Mouse (Mus musculus) limb, embryonic 10.5 days (tissue): ENCODE results near the gene Nhej1. TPM values are rescaled to one million over a fixed set of nuclear protein-coding genes. Genes with fewer than 3 reads are reported as not detected.

Experiments used
- DNase-seq: peaks from one replicate; pipeline ENCODE4 v3.0.0-alpha.2; 2017; ENCODE audit warnings: low spot score
- H3K27ac ChIP-seq: fragments of 300-500 bp; sonication (generic); 2 replicates; pipeline ENCODE4 v1.5.1; 2016; ENCODE audit warnings: mild to moderate bottlenecking
- H3K27me3 ChIP-seq: fragments of 300-500 bp; sonication (generic); 2 replicates; pipeline ENCODE4 v1.6.1; 2016; ENCODE audit warnings: low read depth, mild to moderate bottlenecking; ENCODE audit not compliant: poor library complexity, severe bottlenecking
- H3K36me3 ChIP-seq: fragments of 300-500 bp; sonication (generic); 2 replicates; pipeline ENCODE4 v1.6.1; 2016; ENCODE audit warnings: mild to moderate bottlenecking, moderate library complexity
- H3K4me1 ChIP-seq: fragments of 300-500 bp; sonication (generic); 2 replicates; pipeline ENCODE4 v1.6.1; 2016
- H3K4me3 ChIP-seq: fragments of 300-500 bp; sonication (generic); 2 replicates; pipeline ENCODE4 v1.5.1; 2016; ENCODE audit warnings: mild to moderate bottlenecking, moderate library complexity
- H3K9me3 ChIP-seq: fragments of 300-500 bp; sonication (generic); replicated peaks from 2 replicates; pipeline ENCODE4 v1.6.1; 2016; ENCODE audit warnings: mild to moderate bottlenecking
- WGBS: fragments of 180-500 bp; shearing (Covaris S2); methylation state at CpG from one replicate; pipeline ENCODE4 v1.1.7; 2016; 5-methylcytosine and 5-hydroxymethylcytosine counted together
- polyA plus RNA-seq: library from polyadenylated mRNA; unstranded; fragments of >200 nt; fragmentation: Nextera tagmentation; extraction: Ambion mirVana; gene quantifications from 2 replicates; pipeline ENCODE4 v1.2.1, GENCODE M21; 2016

Gene Nhej1
- 13.1 and 13.3 TPM in 2 replicates for polyA plus RNA-seq

GRCm38 (mm10) chr1:75124346-75125321 is at the start of gene Nhej1:
TSS of gene Nhej1 (minus strand) at chr1:75125200.
- peak within 1 kb of the TSS; percentile 68 for H3K4me3 ChIP-seq
- no peaks in the 10 kb centered on the region for H3K36me3 ChIP-seq
- peaks cover 12% of the 10 kb centered on the region for H3K4me1 ChIP-seq
- H3K9me3 ChIP-seq = no peaks in the 10 kb centered on the region
- H3K27me3 ChIP-seq = no peaks in the 10 kb centered on the region
- H3K27ac ChIP-seq = peak within 1 kb of the TSS; percentile 94
- 2% methylated on average over 56 of the region's 56 CpGs for WGBS
- peak; percentile 97 for DNase-seq

GRCm38 (mm10) chr1:75168472-75169464 is 43.8 kb upstream of the Nhej1 start, which contains the start of gene Zfand2b:
TSS of gene Zfand2b (plus strand) at chr1:75168646.
- H3K27ac ChIP-seq = peak within 1 kb of the TSS; percentile 88
- H3K4me3 ChIP-seq = peak within 1 kb of the TSS; percentile 83
- no peaks in the 10 kb centered on the region for H3K9me3 ChIP-seq
- peak; percentile 99 for DNase-seq
- WGBS = under 1% methylated on average over 59 of the region's 59 CpGs
- H3K4me1 ChIP-seq = peaks cover 20% of the 10 kb centered on the region
- peaks cover 36% of the 10 kb centered on the region for H3K36me3 ChIP-seq
- H3K27me3 ChIP-seq = no peaks in the 10 kb centered on the region

DNA sequence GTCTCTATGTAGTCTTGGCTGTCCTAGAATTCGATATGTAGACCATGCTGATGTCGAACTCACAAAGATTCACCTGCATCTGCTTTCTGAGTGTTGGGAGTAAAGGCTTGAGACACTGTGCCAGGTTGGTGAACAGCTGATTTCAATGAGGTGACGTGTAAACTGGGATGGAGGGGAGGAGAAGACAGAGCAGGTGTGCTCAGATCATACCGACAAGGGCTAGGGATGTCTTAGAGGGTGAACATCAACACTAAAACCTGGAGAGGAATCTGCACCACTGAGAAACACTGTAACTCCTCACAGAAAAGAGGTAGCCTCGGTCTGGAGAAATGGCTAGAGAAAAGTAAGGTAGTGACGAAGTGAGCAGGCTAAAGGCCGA is 43.1 kb upstream of the Nhej1 start:
- Histone ChIP-seq H3K27ac (peak overlapping the region; percentile 88), H3K27me3 (no peaks in the 10 kb centered on the region), H3K36me3 (peaks cover 29% of the 10 kb centered on the region), H3K9me3 (no peaks in the 10 kb centered on the region), H3K4me3 (peak overlapping the region; percentile 83), H3K4me1 (peaks cover 20% of the 10 kb centered on the region)
- DNase-seq = no peak
- WGBS = 6% methylated on average over 7 of the region's 7 CpGs

DNA sequence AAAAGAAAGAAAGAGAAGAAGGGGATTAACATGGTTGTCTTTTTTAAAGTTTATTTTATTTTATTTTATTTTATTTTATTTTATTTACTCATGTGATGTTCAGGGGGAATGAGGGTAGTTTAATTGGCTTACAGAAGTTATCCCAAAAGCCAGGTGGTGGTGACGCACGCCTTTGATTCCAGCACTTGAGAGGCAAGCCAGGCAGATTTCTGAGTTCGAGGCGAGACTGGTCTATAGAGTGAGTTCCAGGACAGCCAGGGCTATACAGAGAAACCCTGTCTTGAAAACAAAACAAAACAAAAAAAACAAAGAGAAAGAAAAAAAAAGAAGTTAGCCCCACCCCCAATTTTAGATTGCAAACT is 35.2 kb upstream of the Nhej1 start:
- Histone ChIP-seq H3K36me3 (no peaks in the 10 kb centered on the region), H3K9me3 (no peaks in the 10 kb centered on the region), H3K27ac (no peak overlapping the region), H3K4me1 (no peaks in the 10 kb centered on the region), H3K4me3 (no peak overlapping the region), H3K27me3 (no peaks in the 10 kb centered on the region)
- WGBS = 87% methylated on average over 4 of the region's 4 CpGs
- DNase-seq = no peak

- no peak overlapping the region for H3K27ac ChIP-seq
- H3K4me3 ChIP-seq = no peak overlapping the region
- no peaks in the 10 kb centered on the region for H3K4me1 ChIP-seq
- DNase-seq = no peak
- H3K9me3 ChIP-seq = no peaks in the 10 kb centered on the region
- no peaks in the 10 kb centered on the region for H3K36me3 ChIP-seq
- H3K27me3 ChIP-seq = no peaks in the 10 kb centered on the region
- WGBS = 82% methylated on average over 5 of the region's 5 CpGs
Measured at GRCm38 (mm10) chr1:75159540-75160255, 34.7 kb upstream of the Nhej1 start.

GRCm38 (mm10) chr1:75158990-75159389 is 34.0 kb upstream of the Nhej1 start:
- Histone ChIP-seq H3K4me3 (no peak overlapping the region), H3K4me1 (no peaks in the 10 kb centered on the region), H3K9me3 (no peaks in the 10 kb centered on the region), H3K27ac (no peak overlapping the region), H3K27me3 (no peaks in the 10 kb centered on the region), H3K36me3 (no peaks in the 10 kb centered on the region)
- DNase-seq = no peak

- Histone ChIP-seq H3K4me1 (no peaks in the 10 kb centered on the region), H3K36me3 (no peaks in the 10 kb centered on the region), H3K9me3 (no peaks in the 10 kb centered on the region), H3K27ac (no peak overlapping the region), H3K4me3 (no peak overlapping the region), H3K27me3 (no peaks in the 10 kb centered on the region)
- DNase-seq = no peak
- 67% methylated on average over 3 of the region's 3 CpGs for WGBS
Measured at GRCm38 (mm10) chr1:75155837-75156236, 30.8 kb upstream of the Nhej1 start.

- Histone ChIP-seq H3K27me3 (no peaks in the 10 kb centered on the region), H3K36me3 (peaks cover 53% of the 10 kb centered on the region), H3K4me1 (peaks cover 6% of the 10 kb centered on the region), H3K27ac (no peak overlapping the region), H3K9me3 (no peaks in the 10 kb centered on the region), H3K4me3 (no peak overlapping the region)
- WGBS = 92% methylated on average over 4 of the region's 4 CpGs
- no peak for DNase-seq
Measured at GRCm38 (mm10) chr1:75148727-75149126, 23.7 kb upstream of the Nhej1 start.

- no peak overlapping the region for H3K4me3 ChIP-seq
- no peak for DNase-seq
- WGBS = 80% methylated on average over 7 of the region's 7 CpGs
- H3K27me3 ChIP-seq = no peaks in the 10 kb centered on the region
- peaks cover 53% of the 10 kb centered on the region for H3K36me3 ChIP-seq
- H3K4me1 ChIP-seq = peaks cover 14% of the 10 kb centered on the region
- H3K27ac ChIP-seq = no peak overlapping the region
- no peaks in the 10 kb centered on the region for H3K9me3 ChIP-seq
Measured at GRCm38 (mm10) chr1:75147411-75148135, 22.6 kb upstream of the Nhej1 start.

- DNase-seq = no peak
- Histone ChIP-seq H3K4me1 (peaks cover 32% of the 10 kb centered on the region), H3K27me3 (no peaks in the 10 kb centered on the region), H3K27ac (no peak overlapping the region), H3K36me3 (peaks cover 53% of the 10 kb centered on the region), H3K4me3 (no peak overlapping the region), H3K9me3 (no peaks in the 10 kb centered on the region)
- WGBS = 100% methylated on average over 3 of the region's 3 CpGs
Measured at GRCm38 (mm10) chr1:75145589-75145988, 20.6 kb upstream of the Nhej1 start.

- Histone ChIP-seq H3K4me1 (peaks cover 34% of the 10 kb centered on the region), H3K4me3 (peak within 1 kb of the TSS; percentile 92), H3K36me3 (peaks cover 59% of the 10 kb centered on the region), H3K27me3 (no peaks in the 10 kb centered on the region), H3K9me3 (no peaks in the 10 kb centered on the region), H3K27ac (peak within 1 kb of the TSS; percentile 95)
- DNase-seq = peak; percentile 99
- under 1% methylated on average over 91 of the region's 91 CpGs for WGBS
Measured at GRCm38 (mm10) chr1:75142301-75143261, 17.6 kb upstream of the Nhej1 start, which contains the start of the genes Cnppd1 and Retreg2. TSS of gene Cnppd1 (minus strand) at chr1:75142711. TSS of gene Retreg2 (plus strand) at chr1:75142778.
